Mouse (Mus musculus) NIH3T3 (cell line): ENCODE data around the gene Bid.
A peak's percentile ranks its signal among the peaks of the same experiment; 100 is the strongest.
"Not testable (repeated sequence)": the region's sequence is repeated elsewhere in the genome, so short reads cannot be mapped to it uniquely, and the experiment has no call there.

ENCODE experiments used
- DNase-seq: peaks from one replicate; pipeline ENCODE4 v3.0.0-alpha.2; 2012; ENCODE audit warnings: low read depth

Bid gene

DNA sequence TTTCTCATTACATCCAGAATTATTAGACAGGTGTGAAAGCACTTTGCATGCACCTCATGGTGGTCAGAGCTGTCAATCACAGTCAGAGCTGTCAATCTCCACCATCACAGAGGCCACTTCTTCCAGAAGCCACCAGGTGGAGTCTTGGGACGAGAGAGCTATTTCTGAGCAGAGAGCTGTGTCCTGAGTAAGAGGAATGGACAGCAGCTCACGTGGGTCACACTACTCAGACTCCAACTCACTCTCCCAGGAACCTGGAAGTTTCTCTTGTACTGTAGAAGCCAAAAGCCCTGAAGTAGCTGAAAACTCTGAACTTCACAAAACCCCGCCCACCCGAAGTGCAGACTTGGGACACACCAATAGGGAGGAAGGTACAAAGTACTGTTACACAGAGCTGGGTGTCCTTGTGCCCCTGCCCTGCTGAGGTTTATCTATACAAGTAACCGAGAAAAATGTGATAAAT, 13.2 kb downstream of the Bid start:
- DNase-seq: peak; percentile 71

DNA sequence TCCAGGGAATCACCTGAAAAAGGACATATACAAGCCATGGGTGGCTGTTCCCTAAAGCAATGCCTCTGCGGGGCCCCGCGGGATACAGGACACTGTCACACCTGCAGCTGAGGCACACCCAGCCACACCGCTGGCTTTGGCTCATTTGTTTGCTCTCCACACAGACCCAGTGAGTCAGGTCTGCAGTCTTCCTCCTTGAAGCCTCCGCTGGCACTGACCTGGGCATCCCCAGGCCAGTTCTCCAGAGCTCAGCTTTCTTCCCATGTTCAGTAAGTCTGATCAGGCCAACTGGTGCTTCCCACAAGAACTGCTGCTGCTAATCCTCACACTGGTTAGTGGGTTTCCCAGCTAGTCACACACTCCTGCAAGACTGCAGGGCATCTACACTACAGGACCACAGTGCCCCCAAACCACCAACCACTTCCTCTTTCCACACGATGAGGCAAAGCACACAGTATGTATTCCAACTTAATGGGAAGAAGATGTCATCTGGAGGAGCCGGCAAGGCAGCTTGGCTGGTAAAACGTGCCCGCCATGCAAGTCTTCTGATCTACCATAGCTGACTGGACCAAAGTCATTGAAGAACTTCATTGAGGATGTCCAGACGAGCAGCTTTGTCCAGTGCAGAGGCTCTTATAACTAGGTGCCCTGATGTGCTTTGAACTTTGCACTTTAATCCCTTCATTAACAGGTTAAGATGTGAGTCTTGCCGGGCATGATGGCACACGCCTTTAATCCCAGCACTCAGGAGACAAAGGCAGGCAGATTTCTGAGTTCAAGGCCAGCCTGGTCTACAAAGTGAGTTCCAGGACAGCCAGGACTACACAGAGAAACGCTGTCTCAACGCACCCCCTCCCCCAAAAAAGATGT, 14.6 kb downstream of the Bid start:
- DNase-seq: no peak

DNA sequence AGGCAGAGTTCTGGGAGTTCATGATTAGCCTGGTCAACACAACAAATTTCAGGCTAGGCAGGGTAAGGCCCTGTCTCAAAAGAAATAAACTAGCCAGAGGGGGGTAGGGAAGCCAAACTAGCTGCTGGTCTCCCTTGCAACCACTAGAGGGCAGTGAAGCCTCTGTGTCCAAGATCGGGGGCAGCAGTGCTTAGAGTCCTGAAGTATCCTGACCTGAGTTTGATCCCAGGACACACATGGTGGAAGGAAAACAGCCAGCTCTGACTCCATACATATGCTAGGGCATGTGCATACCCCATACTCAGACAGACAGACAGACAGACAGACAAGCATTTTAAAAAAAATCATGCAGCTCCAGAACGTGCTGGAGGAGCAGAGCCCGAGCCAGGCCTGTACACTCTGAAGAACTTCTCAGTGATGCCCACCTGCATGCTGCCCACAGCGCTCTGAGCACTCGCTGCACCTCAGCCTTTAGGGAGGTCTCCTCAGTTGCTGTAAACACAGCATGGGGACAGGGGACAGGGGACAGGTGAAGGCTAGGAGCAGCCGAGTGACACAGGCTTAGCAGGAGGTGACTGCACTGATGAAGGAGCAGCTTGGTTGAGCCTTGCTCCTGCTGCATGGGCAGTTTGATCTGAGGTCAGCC, 18.3 kb downstream of the Bid start:
- DNase-seq: peak; percentile 86

DNA sequence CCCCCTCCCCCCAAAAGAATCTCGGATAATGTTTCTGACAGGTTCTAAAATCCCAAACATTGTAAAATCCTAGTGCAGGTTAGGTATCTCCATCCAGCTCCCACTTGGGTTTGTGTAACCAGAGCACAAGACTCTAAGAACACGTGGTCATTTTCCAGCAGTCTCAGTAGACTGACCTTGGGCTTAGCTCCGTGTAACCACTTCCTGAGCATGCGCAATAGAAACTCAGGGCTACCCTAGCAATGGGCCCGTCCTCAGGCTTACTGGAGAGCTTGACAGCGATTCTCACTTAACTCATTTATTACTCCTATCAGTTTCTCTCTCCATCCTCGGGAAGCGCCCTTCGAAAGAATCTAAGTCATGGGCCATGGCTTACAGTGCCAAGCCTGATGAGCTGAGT, 22.1 kb downstream of the Bid start:
- DNase-seq: no peak

DNA sequence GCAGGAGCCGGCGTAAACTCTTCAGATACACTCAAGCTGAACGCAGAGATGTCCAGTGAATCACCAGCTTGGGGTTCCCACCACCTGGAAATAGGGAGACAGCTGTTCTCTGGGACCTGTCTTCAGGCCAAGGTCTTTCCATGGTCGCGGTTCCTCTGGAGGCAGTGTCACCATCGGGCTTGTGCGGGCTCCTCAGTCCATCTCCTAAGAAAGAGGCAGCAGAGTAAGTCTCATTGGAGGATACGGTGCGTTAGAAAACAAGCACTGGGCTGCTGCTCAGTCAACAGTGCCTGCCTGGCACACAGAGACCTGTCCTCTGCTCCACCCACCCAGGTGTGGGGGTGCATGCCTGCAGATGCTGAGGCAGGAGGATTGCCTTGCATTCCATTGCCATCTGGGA, 22.6 kb downstream of the Bid start:
- DNase-seq: no peak

DNA sequence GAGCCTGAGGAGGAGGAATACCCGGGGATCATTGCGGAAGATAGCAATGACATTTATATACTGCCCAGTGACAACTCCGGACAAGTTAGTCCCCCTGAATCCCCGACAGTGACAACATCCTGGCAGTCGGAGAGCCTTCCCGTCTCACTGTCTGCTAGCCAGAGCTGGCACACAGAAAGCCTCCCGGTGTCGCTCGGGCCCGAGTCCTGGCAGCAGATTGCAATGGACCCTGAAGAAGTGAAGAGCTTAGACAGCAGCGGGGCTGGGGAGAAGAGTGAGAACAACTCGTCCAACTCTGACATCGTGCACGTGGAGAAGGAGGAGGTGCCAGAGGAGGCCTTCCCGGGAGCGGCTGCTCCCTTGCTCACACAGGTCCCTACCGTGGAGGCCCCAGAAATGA, 30.0 kb downstream of the Bid start:
- no peak for DNase-seq

DNA sequence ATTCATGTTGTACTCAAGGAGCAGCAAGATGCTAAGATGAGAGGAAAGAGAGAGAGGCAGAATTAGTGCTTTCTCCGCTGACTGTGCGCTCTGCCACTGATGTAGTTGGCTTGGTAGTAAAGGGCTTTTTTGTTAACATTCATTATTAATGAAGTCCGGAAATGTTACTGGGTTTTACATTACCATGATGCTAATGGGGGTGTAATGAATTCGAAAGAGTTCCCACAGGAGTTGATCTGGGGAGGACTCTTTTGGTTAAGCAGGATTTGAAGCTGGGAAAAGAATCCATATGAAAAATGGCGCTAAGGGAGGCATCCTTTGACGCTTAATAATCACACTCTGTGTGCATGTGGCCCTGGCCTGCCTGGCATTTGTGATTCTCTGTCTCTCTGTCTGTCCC, 32.2 kb downstream of the Bid start:
- DNase-seq: no peak

DNA sequence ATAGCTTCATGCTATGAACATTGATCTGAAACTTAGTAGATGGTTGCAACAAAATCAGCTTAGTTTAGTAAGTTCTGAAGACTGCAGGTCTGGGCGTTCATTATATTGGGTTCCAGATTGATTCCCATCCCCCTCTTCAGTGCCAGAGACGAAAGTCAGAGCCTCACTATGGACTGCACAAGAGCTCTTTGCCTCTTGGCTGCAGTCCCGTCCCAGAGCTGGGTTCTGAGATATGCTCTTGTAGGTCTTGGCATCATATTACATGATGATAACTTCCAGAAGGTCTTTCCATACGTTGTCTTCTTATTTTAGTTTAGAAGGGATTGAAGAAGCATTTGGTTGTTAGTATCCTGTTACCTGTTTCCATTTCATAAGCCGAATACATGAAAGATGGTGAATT, 37.6 kb downstream of the Bid start:
- peak; percentile 22 for DNase-seq

DNA sequence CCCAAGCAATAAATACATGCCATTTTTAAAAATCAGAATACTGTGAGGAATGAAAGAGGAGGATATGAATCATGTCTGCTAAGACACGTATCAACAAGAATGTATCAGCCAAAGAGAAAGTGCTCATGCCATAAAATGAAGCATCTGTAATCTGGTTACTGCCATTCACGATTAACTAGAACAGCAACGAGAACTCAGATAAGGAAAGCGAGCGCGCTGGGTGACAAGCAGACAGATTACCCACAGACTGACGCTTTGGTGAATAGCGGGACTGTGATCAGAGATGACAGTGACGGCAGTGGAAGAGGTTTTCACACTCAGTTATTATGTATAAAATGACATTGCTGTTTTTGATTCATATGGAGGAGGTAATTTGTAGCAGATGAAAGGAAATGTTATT, 42.8 kb downstream of the Bid start:
- DNase-seq: peak; percentile 43

DNA sequence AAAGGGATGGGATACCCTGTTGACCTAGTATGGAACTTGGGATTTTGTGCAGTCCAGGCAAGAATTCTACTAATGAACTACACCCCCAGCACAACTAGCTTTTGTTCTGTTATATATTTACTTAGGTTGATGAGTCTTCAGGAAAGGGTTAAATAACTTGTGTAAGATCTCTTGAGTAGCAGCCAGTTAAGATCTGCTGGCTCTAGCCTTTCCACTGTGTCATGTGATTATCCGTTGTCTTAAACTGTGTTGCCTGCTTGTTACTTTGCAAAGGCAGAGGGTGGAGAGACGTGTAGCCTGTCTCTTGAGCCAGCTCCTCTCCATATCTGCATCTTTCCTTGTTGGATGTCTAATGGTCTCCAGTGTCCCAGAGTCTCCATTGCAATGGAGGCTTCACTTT, 45.4 kb downstream of the Bid start:
- no peak for DNase-seq

DNA sequence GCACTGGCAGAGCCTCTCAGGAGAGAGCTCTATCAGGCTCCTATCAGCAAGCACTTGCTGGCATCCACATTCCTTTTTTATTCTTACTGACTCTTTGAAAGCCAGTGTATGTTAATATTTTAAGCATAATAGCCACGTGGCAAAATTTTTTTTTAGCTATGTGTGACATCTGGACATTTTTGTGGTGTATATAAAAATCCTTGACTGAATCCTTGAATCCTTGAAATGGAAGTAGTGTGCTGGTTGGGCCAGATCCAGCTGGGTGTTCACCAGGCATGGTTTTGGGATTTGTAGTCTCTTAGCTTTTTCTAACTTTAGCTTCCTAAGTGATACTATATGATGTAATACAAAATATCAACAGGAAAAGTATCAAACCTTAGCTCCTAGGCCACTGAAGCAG, 47.8 kb downstream of the Bid start:
- peak; percentile 77 for DNase-seq

DNA sequence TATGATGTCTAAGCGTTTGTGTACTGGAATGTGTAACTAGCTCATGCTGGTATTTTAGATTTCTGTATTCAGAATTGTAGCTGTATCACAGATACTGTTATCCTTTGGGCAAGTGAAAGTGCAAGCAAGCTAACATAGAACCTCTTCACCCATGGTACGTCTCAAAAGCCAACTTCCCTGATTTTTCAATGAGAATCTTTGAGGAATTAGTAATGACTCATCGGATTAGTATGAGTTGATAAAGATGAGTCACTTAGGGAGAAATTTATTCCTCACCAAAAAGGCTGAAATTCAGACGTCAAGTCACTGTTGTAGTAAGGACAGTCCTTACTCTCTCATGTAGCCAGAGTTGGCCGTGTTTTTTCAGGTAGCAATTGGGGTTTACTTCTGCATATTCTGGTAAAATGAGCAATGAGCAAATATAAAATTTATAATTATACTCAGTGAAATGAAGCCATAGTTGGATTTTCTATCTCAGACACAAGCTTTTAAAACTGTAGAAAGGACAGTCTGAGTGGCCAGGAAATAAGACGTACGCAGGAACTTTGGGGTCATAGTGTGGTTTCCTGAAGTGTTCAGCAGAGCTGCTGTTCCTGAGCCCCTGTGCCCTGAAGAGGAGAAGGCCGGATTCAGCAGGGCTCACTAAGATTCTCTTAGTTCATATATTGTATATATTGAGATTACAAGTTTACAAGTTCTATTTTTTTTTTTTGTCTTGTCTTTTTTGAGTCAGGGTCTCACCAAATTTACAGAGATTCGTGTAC, 50.4 kb downstream of the Bid start:
- DNase-seq: peak; percentile 69

DNA sequence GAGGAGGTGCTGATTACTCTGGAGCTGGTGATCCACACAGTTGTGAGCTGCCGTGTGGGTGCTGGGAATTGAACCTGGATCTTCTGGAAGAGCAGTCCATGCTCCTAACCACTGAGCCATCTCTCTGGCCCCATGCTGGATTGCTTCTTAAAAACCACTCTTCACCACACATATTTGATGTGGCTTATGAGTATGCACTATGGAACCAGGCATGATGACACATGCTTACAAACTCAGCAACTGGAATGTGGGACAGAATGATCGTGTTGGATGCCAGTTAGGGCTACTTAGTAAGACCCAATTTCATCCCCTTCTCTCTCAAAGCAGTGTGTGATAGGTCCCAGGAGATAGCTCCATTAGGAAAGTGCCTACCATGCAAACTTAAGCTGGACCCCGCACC, 56.6 kb downstream of the Bid start:
- DNase-seq: peak; percentile 53

DNA sequence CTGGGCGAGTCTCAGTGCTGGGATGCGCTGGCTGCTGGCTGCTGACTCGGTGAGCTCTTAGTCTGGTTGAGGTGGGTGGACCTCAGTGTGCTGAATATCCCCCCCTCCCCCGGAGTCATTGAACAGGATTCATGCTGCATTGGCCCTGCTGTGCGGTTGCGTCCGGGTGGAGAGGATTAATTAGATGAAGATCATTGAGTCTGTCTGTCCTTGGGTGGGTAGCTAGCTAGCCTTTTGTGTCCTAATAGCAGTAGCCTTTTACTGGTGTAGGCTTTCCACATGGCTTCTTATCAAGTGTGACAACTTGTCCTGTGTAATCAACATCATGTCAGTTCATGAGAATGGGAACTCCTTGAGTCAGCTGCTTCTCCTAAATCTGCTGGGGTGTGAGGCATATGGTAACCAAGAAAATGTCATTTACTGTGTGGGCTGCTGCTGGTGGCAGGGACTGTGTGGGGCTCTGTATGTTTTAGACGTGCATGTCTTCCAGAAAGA, 58.4 kb downstream of the Bid start:
- no peak for DNase-seq

DNA sequence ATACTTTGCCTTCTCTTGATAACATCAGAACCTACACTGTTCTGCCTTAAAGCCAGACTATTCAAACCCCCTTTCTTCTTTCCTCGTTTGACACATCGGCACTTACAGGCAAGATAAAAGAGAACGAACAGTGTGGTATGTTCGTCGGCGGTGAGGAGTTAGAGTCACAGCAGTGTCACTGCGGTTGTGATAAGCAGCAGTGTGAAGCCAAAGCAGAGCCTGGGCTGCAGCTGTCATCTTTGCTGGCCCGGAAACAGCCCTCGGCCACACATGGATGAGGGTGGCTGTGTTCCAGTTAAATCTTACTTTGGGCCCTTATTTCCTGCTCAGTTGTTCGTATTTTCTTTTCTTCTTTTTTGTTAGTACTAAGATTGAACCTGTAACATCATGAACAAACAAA, 62.2 kb downstream of the Bid start:
- DNase-seq: no peak

DNA sequence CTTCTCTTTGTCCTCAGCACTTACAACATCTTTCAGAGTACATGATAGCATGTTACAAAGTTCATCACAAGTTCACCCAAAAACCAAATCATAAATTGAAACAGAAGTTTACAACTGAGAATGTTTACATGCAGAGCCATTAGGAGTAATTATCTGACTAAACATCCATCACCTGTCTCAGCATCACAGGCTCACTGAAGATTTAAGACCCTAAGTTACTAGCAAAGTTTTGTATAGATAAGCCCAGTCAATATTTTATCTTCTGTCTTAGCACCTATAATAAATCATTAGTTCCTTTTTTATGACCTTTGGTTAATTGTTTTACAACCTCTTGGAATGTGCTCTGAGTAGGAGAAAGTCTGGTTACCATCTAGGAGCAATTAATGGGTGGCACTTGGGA, 65.9 kb downstream of the Bid start:
- not testable (repeated sequence) for DNase-seq
